Mouse (Mus musculus): ENCODE measurements at regions not wholly inside any gene's neighbourhood (a gene's known extent, or its start where the extent isn't known, plus 50 kb on each side); places are given as distances from the start of the nearest gene placed in this dataset.

DNA sequence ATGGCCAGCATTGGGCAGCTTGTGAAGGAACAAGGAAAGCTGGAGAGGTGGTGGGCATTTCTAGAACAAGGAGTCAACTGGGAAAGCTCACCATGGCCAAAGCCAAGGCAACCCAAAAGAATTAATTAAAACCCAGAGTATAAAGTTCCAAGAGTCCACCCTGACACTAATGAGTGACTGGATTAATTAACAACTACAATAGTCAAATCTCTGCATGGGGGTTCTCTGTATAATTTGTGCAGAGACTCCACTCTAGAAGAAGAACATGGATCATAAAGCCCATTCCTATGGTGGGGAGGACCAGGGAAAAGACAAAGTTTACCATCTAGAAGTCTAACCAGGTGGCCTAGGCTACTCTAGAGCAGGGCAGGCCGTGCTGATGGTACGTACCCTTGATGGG lies 129.3 kb upstream of the Klf3 start:
- Histone ChIP-seq H3K9me3 (ENCODE audit: control insufficient read depth, low read length) (0 out of 2 replicates have a peak, but pooled peaks cover 2% of the 10 kb centered on the region), H3K4me2 (ENCODE audit: low read length) (no peak overlapping the region), H3K4me1 (replicated peaks; ENCODE audit: control insufficient read depth, insufficient read depth, low read length) (no peaks in the 10 kb centered on the region), H3K4me3 (replicated peaks; ENCODE audit: low read length) (no peak overlapping the region), H3K36me3 (ENCODE audit: control insufficient read depth, insufficient read depth) (no peaks in the 10 kb centered on the region), H3K27me3 (replicated peaks; ENCODE audit: control insufficient read depth, insufficient read depth, low read length) (no peaks in the 10 kb centered on the region), H3K27ac (ENCODE audit: low read length) (no peak overlapping the region), H3K9ac (replicated peaks; ENCODE audit: low read depth, low read length) (no peak overlapping the region)
- 94% methylated on average over 2 of the region's 2 CpGs for WGBS
- no peak for ATAC-seq

DNA sequence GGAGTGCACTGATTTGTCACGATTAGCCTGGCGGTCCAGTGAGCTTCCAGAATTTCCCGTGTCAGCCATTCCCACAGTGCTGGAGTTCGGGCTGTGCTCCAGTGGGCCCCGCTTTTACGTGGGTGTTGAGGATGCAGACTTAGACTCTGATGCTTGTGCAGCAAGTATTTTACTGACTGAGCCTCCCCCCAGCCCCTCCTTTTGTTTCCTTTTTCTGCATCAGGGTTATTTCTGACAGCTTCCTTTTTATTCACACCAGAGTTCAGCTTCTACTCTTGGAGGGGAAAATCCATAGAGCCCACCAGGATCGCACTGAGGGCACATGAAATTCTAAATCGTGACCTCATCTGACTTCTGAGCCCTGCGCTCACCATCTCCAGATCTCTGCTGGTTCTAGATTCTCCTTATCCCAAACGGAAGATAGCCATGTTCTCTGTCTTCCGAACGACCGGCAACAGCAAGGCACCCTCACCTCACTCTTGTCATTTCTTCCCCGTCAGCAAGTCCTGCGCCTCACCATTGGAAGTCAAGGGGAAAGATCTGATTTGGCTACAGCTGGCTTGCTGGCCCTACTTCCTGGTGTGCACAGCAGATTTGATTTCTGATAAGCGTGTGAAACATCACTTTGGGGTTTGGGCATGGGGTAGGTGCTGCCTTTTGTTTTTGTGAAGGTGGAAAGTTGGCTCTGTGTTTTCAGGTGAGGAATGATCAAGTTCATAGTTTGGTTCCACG lies 126.8 kb upstream of the Klf3 start:
- Histone ChIP-seq H3K9ac (replicated peaks; ENCODE audit: low read depth, low read length) (no peak overlapping the region), H3K27ac (ENCODE audit: low read length) (no peak overlapping the region), H3K27me3 (replicated peaks; ENCODE audit: control insufficient read depth, insufficient read depth, low read length) (no peaks in the 10 kb centered on the region), H3K36me3 (ENCODE audit: control insufficient read depth, insufficient read depth) (no peaks in the 10 kb centered on the region), H3K4me3 (replicated peaks; ENCODE audit: low read length) (no peak overlapping the region), H3K4me1 (replicated peaks; ENCODE audit: control insufficient read depth, insufficient read depth, low read length) (no peaks in the 10 kb centered on the region), H3K9me3 (ENCODE audit: control insufficient read depth, low read length) (no peaks in the 10 kb centered on the region), H3K4me2 (ENCODE audit: low read length) (no peak overlapping the region)
- ATAC-seq, result no peak
- 89% methylated on average over 17 of the region's 17 CpGs for WGBS

DNA sequence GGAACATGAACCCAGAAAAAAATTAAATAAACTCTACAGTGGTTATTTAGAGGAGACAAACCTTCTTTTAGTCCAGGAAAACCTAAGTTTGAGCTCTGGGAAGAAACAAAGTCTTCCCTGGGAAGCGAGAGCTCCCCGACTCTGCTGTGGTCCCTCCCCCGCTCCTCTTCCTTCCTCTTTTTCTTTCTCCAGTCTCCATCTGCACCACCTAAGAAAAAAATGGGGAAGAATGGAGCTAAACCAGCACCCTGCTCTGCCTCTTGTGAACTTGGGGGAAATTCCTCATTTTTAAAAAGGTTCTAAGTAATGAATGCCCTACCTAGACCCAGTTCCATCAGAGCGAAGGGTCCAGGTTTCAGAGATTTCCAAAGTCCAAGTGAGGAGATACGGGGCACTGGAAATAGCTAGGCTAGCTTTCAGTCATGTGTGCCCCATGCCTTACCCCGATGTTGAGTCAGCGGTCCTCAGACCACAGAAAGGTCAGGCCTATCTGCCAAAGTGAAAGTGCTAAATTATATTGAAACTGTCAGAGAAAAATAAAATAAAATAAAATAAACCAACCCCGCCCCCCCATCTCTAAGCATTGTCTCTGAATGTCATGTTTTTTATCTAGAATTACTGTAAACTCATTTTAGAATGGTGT lies 126.1 kb upstream of the Klf3 start:
- Histone ChIP-seq H3K27ac (ENCODE audit: low read length) (no peak overlapping the region), H3K36me3 (ENCODE audit: control insufficient read depth, insufficient read depth) (no peaks in the 10 kb centered on the region), H3K27me3 (replicated peaks; ENCODE audit: control insufficient read depth, insufficient read depth, low read length) (no peaks in the 10 kb centered on the region), H3K9ac (replicated peaks; ENCODE audit: low read depth, low read length) (no peak overlapping the region), H3K9me3 (ENCODE audit: control insufficient read depth, low read length) (no peaks in the 10 kb centered on the region), H3K4me2 (ENCODE audit: low read length) (no peak overlapping the region), H3K4me3 (replicated peaks; ENCODE audit: low read length) (no peak overlapping the region), H3K4me1 (replicated peaks; ENCODE audit: control insufficient read depth, insufficient read depth, low read length) (no peaks in the 10 kb centered on the region)
- WGBS, result 95% methylated on average over 8 of the region's 8 CpGs
- ATAC-seq, result no peak

DNA sequence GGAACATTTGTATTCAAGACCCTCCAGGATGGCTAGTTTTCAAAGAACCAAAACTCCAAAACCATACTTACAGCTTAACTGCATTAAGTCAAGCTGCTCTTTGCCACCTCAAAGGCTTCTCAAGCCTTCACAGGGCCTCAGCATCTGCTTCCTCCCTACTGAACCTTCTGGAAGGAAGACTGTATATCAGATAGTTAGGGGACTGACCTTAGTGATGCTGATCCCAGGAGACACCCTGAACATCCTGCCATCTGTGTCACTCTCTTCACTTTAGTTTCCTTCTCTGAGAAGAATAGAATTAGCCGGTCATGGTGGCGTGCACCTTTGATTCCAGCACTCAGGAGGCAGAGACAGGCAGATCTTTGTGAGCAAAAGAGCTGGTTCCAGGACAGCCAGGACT lies 124.5 kb upstream of the Klf3 start:
- no peak for ATAC-seq
- no peaks in the 10 kb centered on the region for H3K4me1 ChIP-seq (replicated peaks; ENCODE audit: control insufficient read depth, insufficient read depth, low read length)
- H3K27me3 ChIP-seq (replicated peaks; ENCODE audit: control insufficient read depth, insufficient read depth, low read length), result no peaks in the 10 kb centered on the region
- WGBS, result 100% methylated on average over 2 of the region's 2 CpGs
- no peak overlapping the region for H3K4me3 ChIP-seq (replicated peaks; ENCODE audit: low read length)
- no peaks in the 10 kb centered on the region for H3K36me3 ChIP-seq (ENCODE audit: control insufficient read depth, insufficient read depth)
- no peak overlapping the region for H3K27ac ChIP-seq (ENCODE audit: low read length)
- H3K9me3 ChIP-seq (ENCODE audit: control insufficient read depth, low read length), result no peaks in the 10 kb centered on the region
- H3K9ac ChIP-seq (replicated peaks; ENCODE audit: low read depth, low read length), result no peak overlapping the region
- H3K4me2 ChIP-seq (ENCODE audit: low read length), result no peak overlapping the region

DNA sequence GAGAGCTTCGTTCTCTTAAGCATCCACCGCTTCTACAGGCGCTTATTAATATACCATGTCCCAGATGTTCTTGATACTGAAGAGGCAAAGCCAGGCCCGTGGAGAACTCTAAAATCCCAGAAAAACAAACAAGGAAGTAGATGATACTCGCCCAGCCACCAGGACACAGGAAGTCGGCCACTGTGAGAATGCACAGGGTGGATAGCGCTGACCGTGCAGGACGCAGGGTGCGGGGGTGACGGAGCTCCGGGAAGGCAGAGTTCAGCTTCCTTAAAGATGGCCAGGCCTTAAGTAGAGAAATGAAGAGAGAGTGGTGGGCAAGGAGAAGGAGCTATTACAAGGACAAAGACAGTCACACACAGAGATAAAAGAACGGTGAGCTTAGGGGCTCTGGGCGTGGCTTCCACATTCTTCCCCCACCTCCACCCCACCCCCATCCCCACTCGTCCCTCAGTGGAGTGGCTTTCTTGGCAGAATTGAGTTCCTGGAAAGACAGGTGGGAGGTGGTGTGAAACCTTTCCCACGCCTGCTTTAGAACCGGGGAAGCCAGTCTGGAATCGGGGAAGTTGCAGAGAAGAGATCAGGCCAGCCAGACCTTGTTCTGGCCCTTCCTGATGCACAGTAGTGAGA lies 123.1 kb upstream of the Klf3 start:
- no peaks in the 10 kb centered on the region for H3K27me3 ChIP-seq (replicated peaks; ENCODE audit: control insufficient read depth, insufficient read depth, low read length)
- H3K9ac ChIP-seq (replicated peaks; ENCODE audit: low read depth, low read length), result no peak overlapping the region
- H3K4me3 ChIP-seq (replicated peaks; ENCODE audit: low read length), result no peak overlapping the region
- H3K4me2 ChIP-seq (ENCODE audit: low read length), result no peak overlapping the region
- no peak for ATAC-seq
- WGBS, result 82% methylated on average over 18 of the region's 18 CpGs
- no peaks in the 10 kb centered on the region for H3K9me3 ChIP-seq (ENCODE audit: control insufficient read depth, low read length)
- no peaks in the 10 kb centered on the region for H3K36me3 ChIP-seq (ENCODE audit: control insufficient read depth, insufficient read depth)
- H3K27ac ChIP-seq (ENCODE audit: low read length), result no peak overlapping the region
- no peaks in the 10 kb centered on the region for H3K4me1 ChIP-seq (replicated peaks; ENCODE audit: control insufficient read depth, insufficient read depth, low read length)

DNA sequence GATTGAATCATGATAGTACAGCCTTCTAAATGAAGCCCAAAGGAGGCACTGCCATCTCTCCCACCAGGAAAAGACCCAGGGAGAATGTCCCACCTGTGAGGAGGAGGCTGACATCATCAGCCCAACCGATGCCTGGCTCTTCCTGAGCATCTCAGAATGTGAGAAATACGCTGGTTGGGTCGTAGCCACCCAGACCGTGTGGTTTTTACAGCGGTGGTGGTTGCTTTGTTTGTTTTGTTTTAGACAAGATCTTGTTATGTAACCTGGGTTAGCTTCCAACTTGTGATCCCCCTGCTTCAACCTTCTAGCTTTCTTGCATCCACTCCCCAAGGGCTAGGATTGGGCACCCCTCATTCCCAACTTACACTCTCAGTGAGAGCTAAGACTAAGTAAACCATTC lies 122.0 kb upstream of the Klf3 start:
- Histone ChIP-seq H3K4me1 (replicated peaks; ENCODE audit: control insufficient read depth, insufficient read depth, low read length) (no peaks in the 10 kb centered on the region), H3K4me3 (replicated peaks; ENCODE audit: low read length) (no peak overlapping the region), H3K9me3 (ENCODE audit: control insufficient read depth, low read length) (no peaks in the 10 kb centered on the region), H3K4me2 (ENCODE audit: low read length) (no peak overlapping the region), H3K9ac (replicated peaks; ENCODE audit: low read depth, low read length) (no peak overlapping the region), H3K27ac (ENCODE audit: low read length) (no peak overlapping the region), H3K36me3 (ENCODE audit: control insufficient read depth, insufficient read depth) (no peaks in the 10 kb centered on the region), H3K27me3 (replicated peaks; ENCODE audit: control insufficient read depth, insufficient read depth, low read length) (no peaks in the 10 kb centered on the region)
- WGBS, result 90% methylated on average over 5 of the region's 5 CpGs
- no peak for ATAC-seq

DNA sequence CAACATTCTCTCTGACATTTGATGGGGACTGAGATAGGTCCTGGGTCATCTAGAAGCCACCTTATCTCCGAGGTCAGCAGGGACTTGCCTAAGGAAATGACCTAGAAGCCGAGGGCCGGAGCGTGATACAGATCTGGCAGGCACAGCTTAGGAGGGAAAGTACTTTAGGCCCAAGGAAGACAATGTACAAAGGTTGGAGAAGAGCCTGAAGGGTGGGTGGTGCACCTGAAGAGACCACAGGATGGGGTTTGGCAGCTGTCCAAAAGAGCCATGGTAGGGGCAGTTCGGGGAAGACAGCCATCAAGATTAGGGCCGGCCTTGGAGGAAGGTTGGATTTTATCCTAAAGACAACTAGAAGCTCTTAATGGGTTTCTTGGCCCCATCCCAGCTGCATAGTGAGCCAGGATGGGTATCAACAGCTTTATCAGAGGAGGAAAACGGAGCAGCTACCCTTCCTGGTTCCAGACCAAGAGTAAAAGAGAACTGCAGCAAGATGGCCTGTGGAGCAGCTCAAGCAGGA lies 120.8 kb upstream of the Klf3 start:
- no peaks in the 10 kb centered on the region for H3K36me3 ChIP-seq (ENCODE audit: control insufficient read depth, insufficient read depth)
- no peak overlapping the region for H3K27ac ChIP-seq (ENCODE audit: low read length)
- 88% methylated on average over 7 of the region's 7 CpGs for WGBS
- H3K4me2 ChIP-seq (ENCODE audit: low read length), result no peak overlapping the region
- H3K9ac ChIP-seq (replicated peaks; ENCODE audit: low read depth, low read length), result no peak overlapping the region
- no peak overlapping the region for H3K4me3 ChIP-seq (replicated peaks; ENCODE audit: low read length)
- no peaks in the 10 kb centered on the region for H3K27me3 ChIP-seq (replicated peaks; ENCODE audit: control insufficient read depth, insufficient read depth, low read length)
- no peaks in the 10 kb centered on the region for H3K4me1 ChIP-seq (replicated peaks; ENCODE audit: control insufficient read depth, insufficient read depth, low read length)
- ATAC-seq, result no peak
- peaks cover 4% of the 10 kb centered on the region for H3K9me3 ChIP-seq (ENCODE audit: control insufficient read depth, low read length)

DNA sequence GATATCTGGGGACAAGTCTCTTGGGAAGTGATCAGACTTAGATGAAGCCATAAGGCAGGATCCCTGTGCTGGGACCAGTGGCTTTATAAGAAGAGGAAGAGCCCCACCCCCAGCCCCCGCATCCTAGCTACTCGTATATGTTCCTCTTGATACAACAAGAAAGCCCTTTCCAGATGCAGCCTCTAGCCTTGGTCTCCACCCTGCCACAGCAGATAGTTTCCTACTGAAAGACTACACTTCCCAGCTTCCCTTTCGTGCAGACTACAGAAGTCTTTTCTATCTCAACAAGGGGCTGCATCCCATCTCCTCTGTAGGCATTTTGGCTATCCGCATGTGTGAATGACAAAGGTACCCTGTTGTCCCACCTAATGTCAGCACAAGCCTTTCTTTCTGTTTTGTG lies 119.8 kb upstream of the Klf3 start:
- Histone ChIP-seq H3K4me1 (replicated peaks; ENCODE audit: control insufficient read depth, insufficient read depth, low read length) (no peaks in the 10 kb centered on the region), H3K4me2 (ENCODE audit: low read length) (no peak overlapping the region), H3K36me3 (ENCODE audit: control insufficient read depth, insufficient read depth) (no peaks in the 10 kb centered on the region), H3K9ac (replicated peaks; ENCODE audit: low read depth, low read length) (no peak overlapping the region), H3K27ac (ENCODE audit: low read length) (no peak overlapping the region), H3K9me3 (ENCODE audit: control insufficient read depth, low read length) (peaks cover 4% of the 10 kb centered on the region), H3K27me3 (replicated peaks; ENCODE audit: control insufficient read depth, insufficient read depth, low read length) (no peaks in the 10 kb centered on the region), H3K4me3 (replicated peaks; ENCODE audit: low read length) (no peak overlapping the region)
- WGBS, result 93% methylated on average over 4 of the region's 4 CpGs
- ATAC-seq, result no peak

DNA sequence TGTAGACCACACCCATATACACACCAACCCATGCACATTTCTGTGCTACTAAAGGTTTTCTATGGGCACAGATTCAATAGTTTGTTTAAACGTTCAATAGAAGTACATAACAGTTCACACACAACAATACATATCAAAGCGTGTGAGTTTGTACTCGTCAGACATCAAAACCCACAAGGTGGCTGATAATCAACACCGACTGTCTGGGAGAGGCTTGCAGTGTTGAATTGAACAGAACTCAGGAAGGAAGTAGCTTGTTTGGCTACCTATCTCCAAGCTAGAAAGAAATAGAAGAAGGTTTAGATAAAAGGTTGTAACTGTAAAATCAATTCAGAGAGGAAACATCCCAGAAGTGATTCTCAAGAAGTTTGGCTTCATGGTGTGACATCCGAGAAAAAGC lies 118.9 kb upstream of the Klf3 start:
- Histone ChIP-seq H3K9me3 (ENCODE audit: control insufficient read depth, low read length) (peaks cover 4% of the 10 kb centered on the region), H3K27ac (ENCODE audit: low read length) (no peak overlapping the region), H3K4me3 (replicated peaks; ENCODE audit: low read length) (no peak overlapping the region), H3K9ac (replicated peaks; ENCODE audit: low read depth, low read length) (no peak overlapping the region), H3K4me1 (replicated peaks; ENCODE audit: control insufficient read depth, insufficient read depth, low read length) (0 out of 2 replicates have a peak, but pooled peaks cover 2% of the 10 kb centered on the region), H3K27me3 (replicated peaks; ENCODE audit: control insufficient read depth, insufficient read depth, low read length) (no peaks in the 10 kb centered on the region), H3K4me2 (ENCODE audit: low read length) (no peak overlapping the region), H3K36me3 (ENCODE audit: control insufficient read depth, insufficient read depth) (no peaks in the 10 kb centered on the region)
- 83% methylated on average over 5 of the region's 5 CpGs for WGBS
- no peak for ATAC-seq

Data from forebrain, embryonic 16.5 days (tissue).